Mouse (Mus musculus): ENCODE results near the gene Smim9. TPM values are rescaled to one million over a fixed set of nuclear protein-coding genes. Genes with fewer than 3 reads are reported as not detected.

Gene Smim9
- total and polyA plus RNA-seq, 2 experiments from 2014 or later, result not detected

DNA sequence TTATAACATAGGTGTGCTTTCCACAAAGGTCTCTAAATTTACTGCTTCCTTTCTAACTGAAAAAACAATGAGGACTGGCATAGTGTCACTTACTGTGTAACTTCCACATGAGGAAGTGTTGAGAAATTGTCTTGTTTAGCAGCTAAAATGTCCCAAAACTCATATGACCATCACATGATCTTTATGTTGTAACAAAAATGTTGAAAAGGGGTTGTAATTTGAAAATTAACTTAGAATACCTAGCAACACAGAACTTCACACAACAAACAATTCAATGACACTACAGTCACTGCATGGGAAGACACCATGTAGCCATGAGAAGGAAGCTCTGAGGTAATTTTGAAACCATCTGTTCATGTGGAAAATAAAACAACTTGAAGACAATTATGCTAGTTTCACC is 36.7 kb downstream of the Smim9 start:
- no peak for TF ChIP-seq CTCF (IDR thresholded peaks at IDR 0.05)
- Histone ChIP-seq H3K36me3 (ENCODE audit: insufficient read depth, low read length) (no peaks in the 10 kb centered on the region), H3K4me1 (ENCODE audit: insufficient read depth, low read length) (no peaks in the 10 kb centered on the region), H3K9me3 (ENCODE audit: low read length) (no peaks in the 10 kb centered on the region), H3K9ac (replicated peaks; ENCODE audit: low read length, poor library complexity, severe bottlenecking) (no peak overlapping the region), H3K27ac (ENCODE audit: low read depth, low read length) (no peak overlapping the region), H3K4me3 (ENCODE audit: low read depth, low read length) (no peak overlapping the region), H3K4me2 (ENCODE audit: low read depth, low read length, poor library complexity, severe bottlenecking) (no peak overlapping the region), H3K27me3 (ENCODE audit: insufficient read depth, low read length) (no peaks in the 10 kb centered on the region)
- no peak for ATAC-seq (ENCODE audit: low FRiP score)
- DNase-seq (ENCODE audit: low spot score), result no peak

DNA sequence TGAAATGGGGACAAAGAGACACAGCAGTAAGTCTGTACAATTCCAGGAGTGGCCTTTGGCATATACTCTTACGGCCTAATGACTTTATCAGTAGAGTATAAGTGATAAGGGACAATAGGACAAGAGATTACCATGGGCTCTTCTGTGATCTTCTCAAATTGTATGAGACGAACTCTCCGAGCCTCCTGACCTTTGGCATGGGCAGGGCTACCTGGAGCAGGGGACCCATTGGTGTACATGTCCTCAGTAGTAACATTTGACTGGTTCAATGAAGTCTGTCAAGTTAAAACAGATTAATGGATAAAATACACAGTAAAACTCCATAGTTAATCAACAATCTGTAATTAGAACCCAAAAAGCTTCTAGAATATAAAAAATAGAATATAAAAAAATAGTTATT is 38.0 kb downstream of the Smim9 start:
- H3K9ac ChIP-seq (replicated peaks; ENCODE audit: low read length, poor library complexity, severe bottlenecking), result no peak overlapping the region
- no peak overlapping the region for H3K4me3 ChIP-seq (ENCODE audit: low read depth, low read length)
- ATAC-seq (ENCODE audit: low FRiP score) (no peak), DNase-seq (ENCODE audit: low spot score) (no peak)
- H3K36me3 ChIP-seq (ENCODE audit: insufficient read depth, low read length), result no peaks in the 10 kb centered on the region
- H3K27ac ChIP-seq (ENCODE audit: low read depth, low read length), result no peak overlapping the region
- WGBS, result 83% methylated on average over 3 of the region's 3 CpGs
- no peak for TF ChIP-seq CTCF (IDR thresholded peaks at IDR 0.05)
- H3K9me3 ChIP-seq (ENCODE audit: low read length), result no peaks in the 10 kb centered on the region
- no peaks in the 10 kb centered on the region for H3K4me1 ChIP-seq (ENCODE audit: insufficient read depth, low read length)
- H3K4me2 ChIP-seq (ENCODE audit: low read depth, low read length, poor library complexity, severe bottlenecking), result no peak overlapping the region
- H3K27me3 ChIP-seq (ENCODE audit: insufficient read depth, low read length), result no peaks in the 10 kb centered on the region

DNA sequence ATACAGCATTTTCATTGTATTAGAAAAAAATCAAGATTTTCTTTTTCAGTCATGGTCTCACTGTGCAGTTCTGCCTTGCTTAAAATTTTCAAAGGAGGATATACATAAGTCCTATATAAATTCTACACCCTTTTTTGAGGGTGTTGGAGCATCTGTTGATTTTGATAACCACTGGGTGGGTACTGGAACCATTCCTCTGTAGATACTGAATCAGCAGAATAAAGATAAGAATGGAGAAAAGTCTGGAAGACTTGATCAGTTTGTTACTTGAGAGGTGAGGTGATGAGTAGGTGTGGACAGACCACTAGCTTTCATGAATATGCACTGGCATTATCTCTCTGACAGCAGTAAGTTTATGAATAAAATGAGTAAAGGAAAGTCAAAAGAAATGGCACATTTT is 48.0 kb downstream of the Smim9 start:
- Histone ChIP-seq H3K9ac (replicated peaks; ENCODE audit: low read length, poor library complexity, severe bottlenecking) (no peak overlapping the region), H3K27me3 (ENCODE audit: insufficient read depth, low read length) (no peaks in the 10 kb centered on the region), H3K27ac (ENCODE audit: low read depth, low read length) (no peak overlapping the region), H3K36me3 (ENCODE audit: insufficient read depth, low read length) (no peaks in the 10 kb centered on the region), H3K4me3 (ENCODE audit: low read depth, low read length) (no peak overlapping the region), H3K9me3 (ENCODE audit: low read length) (no peaks in the 10 kb centered on the region), H3K4me1 (ENCODE audit: insufficient read depth, low read length) (no peaks in the 10 kb centered on the region), H3K4me2 (ENCODE audit: low read depth, low read length, poor library complexity, severe bottlenecking) (no peak overlapping the region)
- DNase-seq (ENCODE audit: low spot score), result no peak
- no peak for ATAC-seq (ENCODE audit: low FRiP score)
- TF ChIP-seq CTCF (IDR thresholded peaks at IDR 0.05), result no peak

DNA sequence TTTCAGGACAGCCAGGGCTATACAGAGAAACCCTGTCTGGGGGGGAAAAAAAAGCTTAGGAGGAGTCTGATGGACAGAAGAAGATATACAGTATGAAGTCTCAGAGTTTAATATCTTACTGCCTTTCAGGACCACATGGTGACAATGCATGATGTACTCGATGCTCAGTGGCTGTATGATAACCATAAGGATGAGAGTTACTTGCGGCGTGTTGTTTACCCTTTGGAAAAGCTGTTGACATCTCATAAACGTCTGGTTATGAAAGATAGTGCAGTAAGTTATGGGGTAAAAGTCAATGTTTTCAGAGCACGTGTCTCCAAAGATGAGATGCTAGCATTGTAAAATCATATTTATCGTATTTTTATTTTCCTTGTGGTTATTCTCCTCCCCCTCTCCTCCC is 61.3 kb downstream of the Smim9 start:
- no peaks in the 10 kb centered on the region for H3K4me1 ChIP-seq (ENCODE audit: insufficient read depth, low read length)
- H3K36me3 ChIP-seq (ENCODE audit: insufficient read depth, low read length), result peaks cover 6% of the 10 kb centered on the region
- 88% methylated on average over 6 of the region's 6 CpGs for WGBS

DNA sequence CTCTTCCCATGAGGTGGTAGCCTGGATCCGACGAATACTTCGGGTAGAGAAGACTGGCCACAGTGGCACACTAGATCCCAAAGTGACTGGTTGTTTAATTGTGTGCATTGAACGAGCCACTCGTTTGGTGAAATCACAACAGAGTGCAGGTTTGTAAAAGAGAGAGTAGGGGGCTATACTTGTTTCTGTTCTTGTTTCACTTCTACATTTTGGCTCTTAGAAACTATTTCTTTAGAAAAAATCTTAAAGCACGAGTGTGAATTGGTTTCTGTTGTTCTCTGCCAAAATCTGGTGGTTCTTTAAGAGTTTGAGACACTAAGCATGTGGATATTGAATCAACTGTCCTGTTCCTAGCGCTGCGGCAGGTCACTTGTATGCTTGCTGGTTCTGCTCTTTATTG is 64.8 kb downstream of the Smim9 start:
- Histone ChIP-seq H3K27me3 (ENCODE audit: insufficient read depth, low read length) (no peaks in the 10 kb centered on the region), H3K4me2 (ENCODE audit: low read depth, low read length, poor library complexity, severe bottlenecking) (no peak overlapping the region), H3K4me3 (ENCODE audit: low read depth, low read length) (no peak overlapping the region), H3K36me3 (ENCODE audit: insufficient read depth, low read length) (no peaks in the 10 kb centered on the region), H3K4me1 (ENCODE audit: insufficient read depth, low read length) (no peaks in the 10 kb centered on the region), H3K9me3 (ENCODE audit: low read length) (no peaks in the 10 kb centered on the region), H3K27ac (ENCODE audit: low read depth, low read length) (no peak overlapping the region), H3K9ac (replicated peaks; ENCODE audit: low read length, poor library complexity, severe bottlenecking) (no peak overlapping the region)
- WGBS, result 90% methylated on average over 8 of the region's 8 CpGs
- DNase-seq (ENCODE audit: low spot score), result no peak
- ATAC-seq (ENCODE audit: low FRiP score), result no peak
- TF ChIP-seq CTCF (IDR thresholded peaks at IDR 0.05), result no peak

More for the DNA sequence above, 61.3 kb downstream of the Smim9 start:
- Histone ChIP-seq H3K9ac (replicated peaks; ENCODE audit: low read length, poor library complexity, severe bottlenecking) (no peak overlapping the region), H3K27me3 (ENCODE audit: insufficient read depth, low read length) (no peaks in the 10 kb centered on the region), H3K4me2 (ENCODE audit: low read depth, low read length, poor library complexity, severe bottlenecking) (no peak overlapping the region), H3K4me3 (ENCODE audit: low read depth, low read length) (no peak overlapping the region), H3K27ac (ENCODE audit: low read depth, low read length) (no peak overlapping the region), H3K9me3 (ENCODE audit: low read length) (no peaks in the 10 kb centered on the region)
- TF ChIP-seq CTCF (IDR thresholded peaks at IDR 0.05), result no peak
- ATAC-seq (ENCODE audit: low FRiP score) (no peak), DNase-seq (ENCODE audit: low spot score) (no peak)

DNA sequence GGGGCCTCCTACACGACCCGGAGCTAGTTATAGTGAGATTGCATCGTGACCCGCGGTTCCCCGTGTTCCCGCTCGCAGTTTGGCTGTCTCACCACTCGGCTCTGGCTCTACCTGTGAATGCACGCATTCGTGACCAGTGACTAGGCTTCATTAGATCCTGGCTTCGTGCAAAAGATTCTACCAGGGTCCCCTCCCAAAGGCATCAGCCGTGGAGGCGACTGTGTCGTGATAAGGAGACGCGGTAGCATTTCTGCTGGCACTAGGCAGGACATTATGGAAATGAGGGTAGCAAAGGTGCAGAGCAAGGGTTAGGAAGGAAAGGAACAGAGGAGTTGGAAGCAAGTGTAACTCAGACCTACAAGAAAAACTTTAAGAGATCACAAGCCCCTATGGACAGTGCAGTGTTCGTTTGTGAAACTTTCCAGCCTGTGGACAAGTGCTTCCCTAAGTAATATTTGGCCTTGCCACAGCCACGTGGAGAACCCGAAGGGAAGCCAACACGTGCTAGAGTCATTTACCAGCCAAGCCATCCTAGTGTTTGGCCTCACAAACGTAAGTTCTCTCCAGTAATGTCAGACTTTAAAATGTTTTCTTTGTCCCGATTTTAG is 67.3 kb downstream of the Smim9 start:
- peak overlapping the region; percentile 53 for H3K4me3 ChIP-seq (ENCODE audit: low read depth, low read length)
- H3K9me3 ChIP-seq (ENCODE audit: low read length), result no peaks in the 10 kb centered on the region
- peak overlapping the region; percentile 54 for H3K4me2 ChIP-seq (ENCODE audit: low read depth, low read length, poor library complexity, severe bottlenecking)
- H3K27me3 ChIP-seq (ENCODE audit: insufficient read depth, low read length), result no peaks in the 10 kb centered on the region
- 17% methylated on average over 23 of the region's 23 CpGs for WGBS
- H3K36me3 ChIP-seq (ENCODE audit: insufficient read depth, low read length), result no peaks in the 10 kb centered on the region
- TF ChIP-seq CTCF (IDR thresholded peaks at IDR 0.05), result no peak
- peak overlapping the region; percentile 46; the same call in 1 of the 2 replicates for H3K9ac ChIP-seq (replicated peaks; ENCODE audit: low read length, poor library complexity, severe bottlenecking)
- H3K27ac ChIP-seq (ENCODE audit: low read depth, low read length), result peak overlapping the region; percentile 63
- no peak for DNase-seq (ENCODE audit: low spot score)
- H3K4me1 ChIP-seq (ENCODE audit: insufficient read depth, low read length), result no peaks in the 10 kb centered on the region
- ATAC-seq (ENCODE audit: low FRiP score), result peak; percentile 22; the same call in 1 of the 2 replicates

Other genes starting within 250 kb of the Smim9 start
- gene Gab3, start 78.3 kb downstream of the Smim9 start, total RNA-seq (2014; rRNA removed), result 2.2 and 5.5 TPM in 2 replicates
- 4.5 and 4.7 TPM in 2 replicates for gene Gab3, start 78.3 kb downstream of the Smim9 start, polyA plus RNA-seq (2015; fragmentation: Nextera tagmentation; extraction: Ambion mirVana)
- 14.4 and 24.4 TPM in 2 replicates for gene Dkc1, start 67.9 kb downstream of the Smim9 start, total RNA-seq (2014; rRNA removed)
- gene Dkc1, start 67.9 kb downstream of the Smim9 start, polyA plus RNA-seq (2015; fragmentation: Nextera tagmentation; extraction: Ambion mirVana), result 41.7 and 47.6 TPM in 2 replicates
- gene Mpp1, start 32.8 kb downstream of the Smim9 start, total RNA-seq (2014; rRNA removed), result 13.0 and 14.2 TPM in 2 replicates
- gene Mpp1, start 32.8 kb downstream of the Smim9 start, polyA plus RNA-seq (2015; fragmentation: Nextera tagmentation; extraction: Ambion mirVana), result 18.6 and 19.8 TPM in 2 replicates
- gene Fundc2, start 218.6 kb upstream of the Smim9 start, total RNA-seq (2014; rRNA removed), result 24.4 and 38.7 TPM in 2 replicates
- gene Fundc2, start 218.6 kb upstream of the Smim9 start, polyA plus RNA-seq (2015; fragmentation: Nextera tagmentation; extraction: Ambion mirVana), result 29.4 and 29.9 TPM in 2 replicates
- gene F8, start 218.8 kb upstream of the Smim9 start, total RNA-seq (2014; rRNA removed), result 1.5 and 1.9 TPM in 2 replicates
- gene F8, start 218.8 kb upstream of the Smim9 start, polyA plus RNA-seq (2015; fragmentation: Nextera tagmentation; extraction: Ambion mirVana), result 1.7 and 1.8 TPM in 2 replicates

Measured in midbrain, postnatal 0 days (tissue).